Mouse (Mus musculus) CH12.LX (cell line): ENCODE measurements around the gene Pkd2l1.
A peak's percentile ranks its signal among the peaks of the same experiment; 100 is the strongest.

ENCODE experiments used
- CHD2 ChIP-seq: IDR thresholded peaks from 2 replicates; pipeline ENCODE4 v1.6.1; 2011; ENCODE audit warnings: low read length, improper control_type of control experiment
- CTCF ChIP-seq, 2 experiments: IDR thresholded peaks in 1 of 2; conservative IDR thresholded peaks in 1 of 2; 2 replicates each; pipeline ENCODE4 v1.5.1; 2011 to 2012; ENCODE audit warnings: low read depth in 2 of 2, low read length in 2 of 2, improper control_type of control experiment in 1 of 2, inconsistent platforms in 1 of 2, mild to moderate bottlenecking in 1 of 2, moderate library complexity in 1 of 2
- HCFC1 ChIP-seq: IDR thresholded peaks from 2 replicates; pipeline ENCODE4 v1.6.1; 2012; ENCODE audit warnings: low read depth, mild to moderate bottlenecking, inconsistent platforms, low read length, improper control_type of control experiment
- MEF2A ChIP-seq: IDR thresholded peaks from 2 replicates; pipeline ENCODE4 v1.6.1; 2014; ENCODE audit warnings: low read depth, mild to moderate bottlenecking, inconsistent platforms, low read length, improper control_type of control experiment, borderline replicate concordance
- MYC ChIP-seq: IDR thresholded peaks from 2 replicates; pipeline ENCODE4 v1.6.1; 2011; ENCODE audit warnings: low read depth, mild to moderate bottlenecking, improper control_type of control experiment, low read length
- POLR2A ChIP-seq: IDR thresholded peaks from 2 replicates; pipeline ENCODE4 v1.6.1; 2011; ENCODE audit warnings: low read depth, mild to moderate bottlenecking, improper control_type of control experiment, low read length
- RCOR1 ChIP-seq: conservative IDR thresholded peaks from 2 replicates; pipeline ENCODE4 v1.6.1; 2012; ENCODE audit warnings: low read depth, mild to moderate bottlenecking, inconsistent platforms, low read length, improper control_type of control experiment
- USF1 ChIP-seq: IDR thresholded peaks from 2 replicates; pipeline ENCODE4 v1.6.1; 2014; ENCODE audit warnings: low read depth, mild to moderate bottlenecking, inconsistent platforms, low read length, improper control_type of control experiment
- ZKSCAN1 ChIP-seq: IDR thresholded peaks from 2 replicates; pipeline ENCODE4 v1.6.1; 2012; ENCODE audit warnings: low read depth, inconsistent platforms, low read length, improper control_type of control experiment, borderline replicate concordance

DNA sequence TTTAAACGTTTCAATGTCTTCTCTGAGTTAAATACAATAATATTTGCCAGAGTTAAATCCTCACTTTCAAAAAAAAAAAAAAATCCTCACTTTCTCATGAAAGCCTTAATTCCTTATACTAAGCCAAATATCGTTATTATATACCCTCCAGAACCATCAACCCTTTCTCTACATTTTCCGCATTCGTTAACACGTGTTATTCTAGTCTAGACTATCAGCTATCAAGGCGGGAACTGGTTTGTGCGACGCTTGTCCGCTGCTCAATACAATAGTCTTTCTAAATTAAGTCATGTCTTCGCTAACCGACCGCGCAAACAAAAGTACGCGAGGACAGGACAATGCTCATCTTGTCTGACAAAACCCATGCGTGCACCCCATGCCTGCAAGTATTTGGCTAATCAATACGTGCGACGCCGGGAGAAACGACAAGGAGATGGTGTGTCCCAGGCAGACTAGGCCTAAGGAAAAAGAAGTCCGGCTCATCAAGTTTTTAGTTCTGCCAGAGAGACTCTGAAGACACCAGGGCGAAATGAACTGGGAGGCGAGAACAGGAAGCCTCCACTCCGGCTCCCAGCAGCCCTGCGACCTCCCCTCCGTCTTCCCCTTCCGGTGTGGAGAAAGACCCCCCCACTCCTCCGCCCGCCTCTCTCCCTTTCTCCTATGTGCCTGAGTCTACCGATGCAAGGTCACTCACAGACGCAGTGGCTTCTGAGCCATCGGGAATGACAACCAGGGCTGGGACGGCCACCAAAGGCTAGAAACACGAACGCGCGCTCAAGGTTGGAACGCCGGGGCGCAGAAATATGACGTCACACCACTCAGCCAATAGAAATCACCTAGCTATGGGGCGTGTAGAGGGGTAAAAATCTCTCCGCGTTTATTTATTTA, 56.9 kb downstream of the Pkd2l1 start, which contains the start of gene Cwf19l1:
- TF ChIP-seq CTCF (conservative IDR thresholded peaks at IDR 0.05 in 1 of 2, IDR thresholded peaks at IDR 0.05 in 1 of 2; ENCODE audit: low read depth in 2 of 2, low read length in 2 of 2) (no peak), MEF2A (peak; percentile 37; the same call in 1 of the 2 replicates), CHD2 (no peak), ZKSCAN1 (no peak), POLR2A (peak; percentile 76), USF1 (no peak), RCOR1 (no peak), HCFC1 (peak; percentile 86), MYC (peak; percentile 77)
